Mouse (Mus musculus) c-Kit-positive CD71-positive TER-119-positive erythroid progenitor cells, embryonic 14.5 days (primary cell): ENCODE measurements around the gene Lamc3.

Experiments used
- DNase-seq: peaks from one replicate; pipeline ENCODE4 v3.0.0-alpha.2; 2013; ENCODE audit warnings: low spot score

Lamc3 gene

GRCm38 (mm10) chr2:31974809-31975371 lies 87.8 kb downstream of the Lamc3 start:
- DNase-seq = peak; percentile 9

- DNase-seq = no peak
These were observed 100.7 kb downstream of the Lamc3 start for GRCm38 (mm10) chr2:31987774-31988173.

DNA sequence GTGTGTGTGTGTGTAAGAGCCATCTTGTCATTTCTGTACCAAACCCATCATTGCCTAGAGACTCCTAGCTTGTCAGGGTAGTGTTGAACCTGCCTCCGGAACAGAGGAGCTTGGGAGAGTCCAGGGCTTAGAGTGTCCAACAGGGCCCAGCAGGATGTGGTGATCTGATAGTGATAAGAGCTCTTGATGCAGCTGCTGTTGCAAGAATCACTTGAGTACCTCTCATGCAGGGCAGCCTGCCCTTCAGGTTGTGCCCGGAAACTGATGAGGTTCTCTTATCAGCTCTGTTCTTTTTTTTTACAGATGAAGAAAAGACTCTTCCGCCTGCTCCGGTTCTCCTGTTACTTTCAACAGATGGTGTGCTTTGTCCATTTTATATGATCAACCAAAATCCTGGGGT lies 103.9 kb downstream of the Lamc3 start:
- no peak for DNase-seq

GRCm38 (mm10) chr2:31994896-31995295 lies 107.8 kb downstream of the Lamc3 start:
- DNase-seq = no peak

GRCm38 (mm10) chr2:31996060-31996459 lies 109.0 kb downstream of the Lamc3 start:
- no peak for DNase-seq
